23 mouse cellular contexts compared by ENCODE assay signal in the genomic region with DNA sequence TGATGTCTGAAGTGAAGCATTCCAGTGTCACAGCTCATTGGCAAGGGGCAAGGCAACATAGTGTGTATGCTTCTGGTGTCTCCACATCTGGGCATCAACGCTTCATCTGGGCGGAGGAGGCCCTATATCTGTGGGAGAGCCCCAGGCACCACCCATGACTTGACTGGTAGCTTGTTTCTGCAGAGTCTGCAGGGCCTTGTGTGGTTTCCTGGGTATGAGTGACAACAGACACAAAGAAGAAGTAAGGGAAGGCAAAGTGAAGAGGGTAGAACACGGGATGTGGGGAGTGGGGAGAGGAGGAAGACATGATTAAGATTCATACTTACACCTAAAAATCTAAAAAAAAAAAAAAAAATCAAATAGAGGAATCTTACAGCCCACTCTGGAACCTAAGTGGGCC. TPM values are rescaled to one million over a fixed set of nuclear protein-coding genes. Genes with fewer than 3 reads are reported as not detected.
DNase-seq lines count a peak whose midpoint lies in the region; ATAC-seq lines count a peak whose summit lies in the region.
"Had no signal": no experiment of that assay in that cellular context is flagged by ENCODE, and none has a peak within 500 bp of the region (broad histone marks: within the 10 kb centered on the region; RNA-seq: fewer than 3 reads in every experiment).

No protein-coding gene starts in this region.

- DNase-seq in heart, adult 11 months, result peak; percentile 56
- DNase-seq in heart, postnatal 25 days (ENCODE audit: low spot score), result no peak
- DNase-seq in left cerebral cortex, postnatal 4 days, result no peak
- DNase-seq: adrenal gland, adult 8-10 months; adrenal gland, postnatal 14 days; adrenal gland, postnatal 36 days; B cell, adult 2 months; cerebellum, adult 11-12 months; cerebellum, adult 2 months; cerebellum, adult 9-10 months; cerebellum, postnatal 10 days; cerebellum, postnatal 25 days; embryo, embryonic 11 days had no signal

- intact Hi-C loops in heart, postnatal 25 days (cut with DNase I), result no loop called here
- intact Hi-C loops in left cerebral cortex, postnatal 4 days (cut with DNase I), result no loop called here

- ATAC-seq in common myeloid progenitor, adult 5-6 weeks (replicated peaks; ENCODE audit: low read depth, poor library complexity, severe bottlenecking), result peak; percentile 36; the same call in 1 of the 2 replicates
- 0 out of 2 replicates have a peak, but pooled peaks have one; percentile 23 for ATAC-seq in megakaryocyte progenitor cell, adult 5-6 weeks (replicated peaks; ENCODE audit: poor library complexity)
- ATAC-seq: activated CD4-positive, CD25-positive, alpha-beta regulatory T cell, adult 4 months; CD4-positive, CD25-positive, alpha-beta regulatory T cell, adult 4 months; forebrain, embryonic 14.5 days; forebrain, embryonic 16.5 days; Patski had no signal

RNA-seq across cellular contexts. Expression of gene Cdhr1, which starts 4.3 kb away (rescaled TPM):
- under 1 TPM in 1 of 2 experiments, not detected in 1; 0.08 TPM for total RNA-seq in heart, postnatal 25 days (2021)
- not detected in 2 replicates for total RNA-seq in common myeloid progenitor, adult 5-6 weeks (2017)
- total RNA-seq in megakaryocyte progenitor cell, adult 5-6 weeks (2015), result not detected in 2 replicates
- not detected in 2 replicates for total RNA-seq in megakaryocyte progenitor cell, adult 5-6 weeks (2017)
- 10 to 100 TPM in 1 of 2 experiments, 1 to 10 TPM in 1; 9.4 to 11.5 TPM for total RNA-seq in left cerebral cortex, postnatal 4 days (2021)
- total RNA-seq: adrenal gland, adult 18-20 months; CH12.LX had no signal

RNA-seq across cellular contexts. Expression of gene 2610528A11Rik, which starts 11.3 kb away (rescaled TPM):
- total RNA-seq in heart, postnatal 25 days (2021), result under 1 TPM in 1 of 2 experiments, not detected in 1; 0.60 TPM
- 2.8 TPM in 1 of 2 replicates, not detected in the other for total RNA-seq in common myeloid progenitor, adult 5-6 weeks (2017)
- total RNA-seq in megakaryocyte progenitor cell, adult 5-6 weeks (2015), result 1.7 and 2.1 TPM in 2 replicates
- 1.5 TPM in 1 of 2 replicates, not detected in the other for total RNA-seq in megakaryocyte progenitor cell, adult 5-6 weeks (2017)
- under 1 TPM; 0.54 to 0.72 TPM for total RNA-seq in left cerebral cortex, postnatal 4 days (2021)
- total RNA-seq: CH12.LX, G1E had no signal

RNA-seq across cellular contexts. Expression of gene Ghitm, which starts 32.6 kb away (rescaled TPM):
- 100 to 1,000 TPM; 636 to 638 TPM for total RNA-seq in heart, postnatal 25 days (2021)
- 111 and 123 TPM in 2 replicates for total RNA-seq in common myeloid progenitor, adult 5-6 weeks (2017)
- 106 and 118 TPM in 2 replicates for total RNA-seq in megakaryocyte progenitor cell, adult 5-6 weeks (2015)
- total RNA-seq in megakaryocyte progenitor cell, adult 5-6 weeks (2017), result 124 and 128 TPM in 2 replicates
- 100 to 1,000 TPM; 133 to 139 TPM for total RNA-seq in left cerebral cortex, postnatal 4 days (2021)

RNA-seq across cellular contexts. Expression of gene Lrit2, which starts 34.8 kb away (rescaled TPM):
- total RNA-seq in heart, postnatal 25 days (2021), result not detected
- not detected in 2 replicates for total RNA-seq in common myeloid progenitor, adult 5-6 weeks (2017)
- not detected in 2 replicates for total RNA-seq in megakaryocyte progenitor cell, adult 5-6 weeks (2015)
- not detected in 2 replicates for total RNA-seq in megakaryocyte progenitor cell, adult 5-6 weeks (2017)
- total RNA-seq in left cerebral cortex, postnatal 4 days (2021), result not detected
- total RNA-seq: adrenal gland, adult 18-20 months; adrenal gland, adult 8-10 months; adrenal gland, postnatal 14 days; adrenal gland, postnatal 36 days; CH12.LX had no signal

RNA-seq across cellular contexts. Expression of gene Lrit1, which starts 47.9 kb away (rescaled TPM):
- total RNA-seq in heart, postnatal 25 days (2021), result not detected
- total RNA-seq in common myeloid progenitor, adult 5-6 weeks (2017), result not detected in 2 replicates
- total RNA-seq in megakaryocyte progenitor cell, adult 5-6 weeks (2015), result not detected in 2 replicates
- total RNA-seq in megakaryocyte progenitor cell, adult 5-6 weeks (2017), result not detected in 2 replicates
- total RNA-seq in left cerebral cortex, postnatal 4 days (2021), result not detected
- total RNA-seq: adrenal gland, adult 18-20 months; adrenal gland, adult 8-10 months; adrenal gland, postnatal 36 days; CH12.LX had no signal

Comparison
In these comparisons a context has a peak if more than half of its experiments do, and no peak if none do; other contexts are left out.
1. RNA of gene Cdhr1, which starts 4.3 kb away (total RNA-seq): 9.4 to 11.5 TPM in left cerebral cortex, postnatal 4 days; 0.08 TPM in heart, postnatal 25 days, not detected in common myeloid progenitor, adult 5-6 weeks and not detected in megakaryocyte progenitor cell, adult 5-6 weeks; every median in the first group is over 4 times any median in the second.